Mouse (Mus musculus) G1E (cell line): ENCODE measurements at regions not wholly inside any gene's neighbourhood (a gene's known extent, or its start where the extent isn't known, plus 50 kb on each side); places are given as distances from the start of the nearest gene placed in this dataset.

Experiments
- ATAC-seq: 2 replicates; pipeline ENCODE4 v1.8.0; 2016; ENCODE audit warnings: mild to moderate bottlenecking; ENCODE audit not compliant: insufficient number of reproducible peaks, poor library complexity, low FRiP score, severe bottlenecking; ENCODE audit errors: extremely low read depth
- DNase-seq: peaks from one replicate; pipeline ENCODE4 v3.0.0; 2012; ENCODE audit warnings: low spot score
- H3K27me3 ChIP-seq: 2 replicates; pipeline ENCODE4 v1.6.1; 2012; ENCODE audit warnings: mild to moderate bottlenecking, low read length, inconsistent platforms; ENCODE audit not compliant: insufficient read depth
- H3K36me3 ChIP-seq: replicated peaks from 2 replicates; pipeline ENCODE3; 2012; ENCODE audit warnings: mild to moderate bottlenecking, inconsistent platforms
- H3K4me1 ChIP-seq: 2 replicates; pipeline ENCODE4 v1.6.1; 2012; ENCODE audit warnings: low read depth, low read length, inconsistent platforms, mixed read lengths; ENCODE audit not compliant: insufficient read depth
- H3K4me3 ChIP-seq: 2 replicates; pipeline ENCODE4 v1.5.1; 2012; ENCODE audit warnings: low read depth, mild to moderate bottlenecking, inconsistent platforms, low read length, moderate library complexity, mixed read lengths
- H3K9me3 ChIP-seq: replicated peaks from 2 replicates; pipeline ENCODE4 v1.6.1; 2012; ENCODE audit warnings: inconsistent platforms
- CTCF ChIP-seq: IDR thresholded peaks from 2 replicates; pipeline ENCODE4 v1.5.1; 2012; ENCODE audit warnings: low read depth, low read length, inconsistent platforms, mixed read lengths
- GATA1 ChIP-seq: IDR thresholded peaks from 2 replicates; pipeline ENCODE4 v1.6.1; 2012; ENCODE audit warnings: borderline replicate concordance, low read length, inconsistent platforms, mixed read lengths
- GATA2 ChIP-seq: IDR thresholded peaks from 2 replicates; pipeline ENCODE4 v1.6.1; 2012; ENCODE audit warnings: low read depth, low read length, inconsistent platforms, borderline replicate concordance
- POLR2AphosphoS5 ChIP-seq: IDR thresholded peaks from 2 replicates; pipeline ENCODE4 v1.6.1; 2012; ENCODE audit warnings: low read depth, low read length, inconsistent platforms; ENCODE audit not compliant: insufficient replicate concordance
- TAL1 ChIP-seq: conservative IDR thresholded peaks from 2 replicates; pipeline ENCODE4 v1.6.1; 2012; ENCODE audit warnings: low read depth, low read length, inconsistent platforms, mixed read lengths

DNA sequence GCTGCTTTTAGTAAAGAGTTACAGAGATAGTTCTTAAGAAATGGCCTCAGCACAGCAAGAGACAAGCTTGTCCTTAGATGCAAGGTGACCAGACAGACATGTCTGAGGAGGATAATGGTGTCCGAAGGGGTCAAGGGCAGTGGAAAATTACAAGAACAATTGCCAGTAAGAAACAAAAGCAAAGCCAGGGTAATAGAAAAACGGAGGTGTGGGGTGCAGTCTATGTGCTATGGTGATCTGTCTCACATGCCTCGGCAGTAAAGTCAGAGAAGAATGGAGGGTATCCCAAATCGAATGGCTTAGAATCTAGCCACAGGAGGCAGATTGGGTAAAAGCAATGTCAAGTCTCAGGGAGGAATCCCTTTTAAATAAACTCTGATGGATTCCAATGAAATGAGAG is 86.2 kb downstream of the Tmx1 start:
- Histone ChIP-seq H3K9me3 (no peaks in the 10 kb centered on the region), H3K36me3 (no peaks in the 10 kb centered on the region), H3K4me1 (no peaks in the 10 kb centered on the region), H3K4me3 (no peak overlapping the region), H3K27me3 (peaks cover 6% of the 10 kb centered on the region)
- DNase-seq, result no peak
- TF ChIP-seq GATA1 (no peak), TAL1 (no peak), CTCF (no peak), GATA2 (no peak), POLR2AphosphoS5 (no peak)
- no peak for ATAC-seq

DNA sequence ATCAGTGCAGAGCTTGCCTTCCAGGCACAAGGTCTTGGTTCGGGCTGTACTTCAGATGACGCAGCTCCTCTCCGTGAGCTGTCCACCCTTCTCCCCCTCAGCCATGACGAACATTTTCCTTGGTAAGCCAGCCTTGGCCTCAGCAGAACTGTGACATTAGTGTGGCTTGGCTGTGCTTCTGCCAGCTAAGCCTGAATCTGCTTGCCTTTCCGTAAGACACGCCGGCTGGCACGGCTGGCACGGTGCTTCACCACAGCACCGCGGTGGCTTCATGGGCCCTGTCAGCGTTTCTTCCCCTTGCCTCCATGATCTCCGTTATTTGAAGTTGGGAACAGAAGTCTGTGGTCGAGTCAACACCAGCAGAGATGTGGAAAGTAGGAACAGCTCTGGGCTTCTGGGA is 87.0 kb downstream of the Tmx1 start:
- no peaks in the 10 kb centered on the region for H3K4me1 ChIP-seq
- no peak for TF ChIP-seq GATA1
- no peak for TF ChIP-seq CTCF
- TF ChIP-seq GATA2, result no peak
- no peak for TF ChIP-seq TAL1
- no peak for TF ChIP-seq POLR2AphosphoS5
- DNase-seq (no peak), ATAC-seq (no peak)
- H3K9me3 ChIP-seq, result no peaks in the 10 kb centered on the region
- H3K4me3 ChIP-seq, result no peak overlapping the region
- peaks cover 9% of the 10 kb centered on the region for H3K27me3 ChIP-seq
- H3K36me3 ChIP-seq, result no peaks in the 10 kb centered on the region

GRCm38 (mm10) chr12:70541432-70541831 is 88.5 kb downstream of the Tmx1 start:
- no peak overlapping the region for H3K4me3 ChIP-seq
- no peaks in the 10 kb centered on the region for H3K9me3 ChIP-seq
- DNase-seq, result no peak
- TF ChIP-seq GATA1 (no peak), GATA2 (no peak), POLR2AphosphoS5 (no peak)
- no peak for ATAC-seq
- peaks cover 9% of the 10 kb centered on the region for H3K27me3 ChIP-seq
- H3K4me1 ChIP-seq, result no peaks in the 10 kb centered on the region
- no peaks in the 10 kb centered on the region for H3K36me3 ChIP-seq

- DNase-seq, result no peak
- Histone ChIP-seq H3K36me3 (no peaks in the 10 kb centered on the region), H3K9me3 (no peaks in the 10 kb centered on the region), H3K4me1 (no peaks in the 10 kb centered on the region), H3K4me3 (no peak overlapping the region), H3K27me3 (peaks cover 9% of the 10 kb centered on the region)
- TF ChIP-seq GATA2, result no peak
- TF ChIP-seq CTCF, result no peak
- no peak for TF ChIP-seq POLR2AphosphoS5
- no peak for TF ChIP-seq TAL1
- no peak for TF ChIP-seq GATA1
- no peak for ATAC-seq
Observed at GRCm38 (mm10) chr12:70543299-70543698, 90.4 kb downstream of the Tmx1 start.

DNA sequence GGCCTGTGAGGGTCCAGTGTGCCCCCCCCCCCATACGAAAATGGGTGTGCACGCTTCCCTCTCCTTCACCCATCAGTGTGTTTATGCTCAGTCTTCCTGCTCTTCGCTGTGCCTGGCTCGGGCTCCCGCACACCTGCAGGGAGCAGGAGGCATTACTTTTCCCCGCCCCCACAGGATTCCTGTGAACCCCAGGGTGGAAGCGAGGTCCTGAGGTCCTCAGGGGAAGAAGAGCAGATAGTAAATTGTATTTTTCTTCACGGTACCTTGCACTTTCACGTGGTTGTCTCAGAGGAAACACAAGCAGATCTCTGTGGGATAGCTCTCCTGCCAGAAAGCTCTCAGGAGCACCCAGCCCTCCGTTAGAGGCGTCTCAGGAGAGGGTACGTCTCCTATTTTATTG is 91.4 kb downstream of the Tmx1 start:
- Histone ChIP-seq H3K9me3 (no peaks in the 10 kb centered on the region), H3K4me1 (no peaks in the 10 kb centered on the region), H3K36me3 (no peaks in the 10 kb centered on the region), H3K4me3 (no peak overlapping the region), H3K27me3 (peaks cover 12% of the 10 kb centered on the region)
- ATAC-seq (no peak), DNase-seq (no peak)
- TF ChIP-seq TAL1 (no peak), GATA1 (no peak), POLR2AphosphoS5 (no peak), GATA2 (no peak), CTCF (no peak)

DNA sequence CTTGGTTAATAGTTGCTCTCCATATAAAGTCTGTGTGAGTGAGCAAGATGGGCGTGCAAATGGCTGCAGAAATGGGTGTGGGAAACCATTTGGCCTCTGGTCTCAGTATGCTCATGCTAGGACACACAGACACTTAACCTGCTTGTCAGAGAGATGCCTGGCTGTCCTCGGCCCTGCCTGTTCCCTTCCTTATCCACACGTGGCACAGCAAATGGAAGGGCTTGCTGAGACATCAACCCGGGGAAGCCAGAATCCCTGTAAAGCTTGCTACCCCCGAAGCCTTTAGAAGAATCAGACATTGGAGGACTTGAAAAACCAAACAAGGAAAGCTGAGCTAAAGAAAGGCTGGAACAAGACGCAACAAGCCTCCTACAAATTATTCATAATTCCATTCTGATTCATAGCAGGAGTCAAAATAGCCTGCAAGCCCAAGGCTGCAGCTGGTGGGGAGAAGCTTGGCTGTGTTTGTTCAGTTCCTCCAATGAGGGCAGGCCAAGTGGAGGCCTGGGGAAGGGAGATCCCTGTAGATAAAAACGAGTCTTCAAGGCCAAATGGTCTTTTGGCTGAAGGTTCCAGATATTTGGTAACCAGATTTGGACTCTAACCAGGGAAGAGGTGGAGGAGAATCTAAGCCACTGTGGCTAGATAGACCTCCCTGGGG is 92.1 kb downstream of the Tmx1 start:
- TF ChIP-seq POLR2AphosphoS5, result no peak
- no peak for TF ChIP-seq GATA2
- TF ChIP-seq CTCF, result no peak
- TF ChIP-seq GATA1, result no peak
- no peak for TF ChIP-seq TAL1
- H3K9me3 ChIP-seq, result no peaks in the 10 kb centered on the region
- no peak overlapping the region for H3K4me3 ChIP-seq
- ATAC-seq (no peak), DNase-seq (no peak)
- H3K36me3 ChIP-seq, result no peaks in the 10 kb centered on the region
- peaks cover 6% of the 10 kb centered on the region for H3K27me3 ChIP-seq
- H3K4me1 ChIP-seq, result no peaks in the 10 kb centered on the region

DNA sequence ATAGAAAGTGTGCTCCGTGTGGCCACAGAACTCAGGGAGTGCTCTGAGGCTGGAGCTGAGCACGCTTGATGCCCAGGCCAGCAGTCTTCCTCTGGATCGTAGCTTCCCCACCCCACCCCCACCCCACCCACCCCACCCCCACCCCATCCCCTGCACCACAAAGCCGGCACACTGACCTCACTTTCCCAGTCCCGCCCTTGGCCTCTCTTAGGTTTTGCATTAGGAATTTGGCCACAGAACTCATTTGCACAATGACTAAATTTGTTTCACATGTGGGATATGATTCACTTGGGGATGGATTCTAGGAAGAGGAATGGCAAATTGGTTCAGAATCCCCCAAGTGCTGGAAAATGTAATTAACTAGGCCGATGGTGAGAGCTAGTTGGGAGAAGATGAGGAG is 94.3 kb downstream of the Tmx1 start:
- no peaks in the 10 kb centered on the region for H3K4me1 ChIP-seq
- ATAC-seq (no peak), DNase-seq (no peak)
- no peaks in the 10 kb centered on the region for H3K9me3 ChIP-seq
- no peaks in the 10 kb centered on the region for H3K36me3 ChIP-seq
- no peak for TF ChIP-seq CTCF
- no peak for TF ChIP-seq GATA1
- no peak for TF ChIP-seq TAL1
- TF ChIP-seq GATA2, result no peak
- no peak overlapping the region for H3K4me3 ChIP-seq
- H3K27me3 ChIP-seq, result peaks cover 9% of the 10 kb centered on the region

GRCm38 (mm10) chr12:70549296-70549695 is 96.4 kb downstream of the Tmx1 start:
- Histone ChIP-seq H3K36me3 (no peaks in the 10 kb centered on the region), H3K4me3 (no peak overlapping the region), H3K27me3 (peaks cover 10% of the 10 kb centered on the region), H3K9me3 (no peaks in the 10 kb centered on the region), H3K4me1 (no peaks in the 10 kb centered on the region)
- TF ChIP-seq CTCF (no peak), TAL1 (no peak), GATA1 (no peak), GATA2 (no peak), POLR2AphosphoS5 (no peak)
- ATAC-seq (no peak), DNase-seq (no peak)
